Mouse (Mus musculus): ENCODE data around the gene Haspin.
"Not testable (repeated sequence)": the region's sequence is repeated elsewhere in the genome, so short reads cannot be mapped to it uniquely, and the experiment has no call there.

DNA sequence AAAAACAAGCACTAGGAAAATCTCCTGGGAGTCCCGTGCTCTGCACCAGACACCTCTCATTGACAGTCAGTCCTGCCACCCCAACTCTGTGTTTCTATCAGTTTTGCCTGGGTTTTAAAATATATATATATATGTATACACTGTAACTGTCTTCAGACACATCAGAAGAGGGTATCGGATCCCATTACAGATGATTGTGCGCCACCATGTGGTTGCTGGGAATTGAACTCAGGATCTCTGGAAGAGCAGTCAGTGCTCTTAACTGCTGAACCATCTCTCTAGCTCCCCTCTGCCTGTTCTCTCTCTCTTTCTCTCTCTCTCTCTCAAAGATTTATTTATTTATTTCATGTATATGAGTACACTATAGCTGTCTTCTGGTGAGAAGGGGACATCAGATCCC, 30.7 kb downstream of the Haspin start:
- TF ChIP-seq CTCF (IDR thresholded peaks at IDR 0.05; ENCODE audit: borderline replicate concordance, control insufficient read depth, extremely low read depth, insufficient read depth, low read length, poor library complexity); POLR2A (IDR thresholded peaks at IDR 0.05; ENCODE audit: control insufficient read depth, extremely low read depth, insufficient read depth, low read length, poor library complexity): not testable (repeated sequence)

All from thymus, adult 2 months (tissue).